Mouse (Mus musculus) large intestine, adult 2 months (tissue): ENCODE measurements around the gene Fggy. TPM values are rescaled to one million over a fixed set of nuclear protein-coding genes. Genes with fewer than 3 reads are reported as not detected.

Source experiments
- DNase-seq: peaks from one replicate; pipeline ENCODE4 v3.0.0-alpha.2; 2012; ENCODE audit warnings: low read depth, low spot score
- WGBS: fragments of 180-500 bp; shearing (Covaris S2); methylation state at CpG from one replicate; pipeline ENCODE4 v1.1.7; 2018; 5-methylcytosine and 5-hydroxymethylcytosine counted together
- polyA plus RNA-seq: library from polyadenylated mRNA; depleted of rRNA; stranded (reverse); fragments of >200 nt; gene quantifications from 2 replicates; pipeline ENCODE4 v1.2.3, GENCODE M21; 2012

Gene Fggy
- polyA plus RNA-seq, 1 experiment = 2.9 TPM

DNA sequence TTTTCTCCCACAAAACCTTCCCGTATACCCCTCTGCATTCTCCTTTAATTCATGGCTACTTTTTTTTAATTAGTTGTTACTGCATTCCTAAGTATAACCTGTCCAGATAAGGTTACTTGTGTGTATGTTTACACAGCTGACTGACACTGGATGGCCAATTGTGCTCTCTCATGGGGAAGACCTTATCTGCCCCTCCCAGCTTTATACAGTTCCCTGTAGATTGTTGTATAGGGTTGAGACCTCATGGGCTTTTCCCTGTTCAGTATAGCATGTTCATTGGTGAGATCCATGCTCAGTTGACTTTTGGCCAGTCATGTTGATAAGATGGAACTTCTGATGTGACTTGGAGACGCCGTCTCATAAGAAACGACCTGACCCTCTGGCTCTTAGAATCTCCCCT, 363.1 kb downstream of the Fggy start:
- WGBS = 49% methylated on average over 4 of the region's 4 CpGs
- DNase-seq = no peak

GRCm38 (mm10) chr4:95924210-95925184, 367.2 kb downstream of the Fggy start:
- WGBS = 11% methylated on average over 7 of the region's 7 CpGs
- no peak for DNase-seq

- 95% methylated on average over 1 of the region's 1 CpGs for WGBS
- no peak for DNase-seq
These were observed 371.5 kb downstream of the Fggy start for GRCm38 (mm10) chr4:95928846-95929245.

GRCm38 (mm10) chr4:95929936-95930335, 372.6 kb downstream of the Fggy start:
- DNase-seq = no peak
- WGBS = 94% methylated on average over 1 of the region's 1 CpGs

GRCm38 (mm10) chr4:95931331-95931730, 374.0 kb downstream of the Fggy start:
- DNase-seq = no peak
- WGBS = 64% methylated on average over 2 of the region's 2 CpGs

DNA sequence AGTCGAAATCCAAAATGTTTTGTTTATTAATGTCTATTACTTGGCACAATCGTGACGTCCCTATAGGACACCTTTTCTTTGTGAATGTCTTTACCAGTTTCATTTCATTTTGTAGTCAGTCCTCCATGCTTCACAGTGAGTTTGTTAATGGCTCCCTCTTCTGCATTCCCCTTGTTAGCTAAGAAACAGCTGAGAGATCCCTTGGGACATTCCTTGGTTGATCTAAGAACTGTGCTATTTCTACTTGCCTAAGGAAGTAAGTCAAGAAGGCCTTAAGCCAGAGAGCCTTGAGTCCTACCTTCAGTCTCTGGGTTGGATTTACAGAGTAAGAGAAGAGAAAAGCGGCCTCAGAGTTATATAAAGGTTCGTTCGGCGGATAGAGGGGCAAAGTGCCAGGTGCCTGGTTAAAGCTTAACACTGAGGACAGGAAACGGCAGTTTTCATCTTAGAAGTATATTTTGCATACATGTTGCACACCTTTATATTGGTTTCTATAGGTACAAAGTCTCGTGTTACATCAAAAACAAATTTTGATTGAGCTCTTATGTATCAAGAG, 376.6 kb downstream of the Fggy start:
- WGBS = 32% methylated on average over 9 of the region's 9 CpGs
- DNase-seq = peak; percentile 70

- 34% methylated on average over 4 of the region's 4 CpGs for WGBS
- DNase-seq = peak; percentile 78
These were observed 377.2 kb downstream of the Fggy start for GRCm38 (mm10) chr4:95934384-95935035.

- 30% methylated on average over 3 of the region's 3 CpGs for WGBS
- no peak for DNase-seq
These were observed 381.4 kb downstream of the Fggy start for GRCm38 (mm10) chr4:95938701-95939100.

- no peak for DNase-seq
- WGBS = 73% methylated on average over 1 of the region's 1 CpGs
These were observed 390.6 kb downstream of the Fggy start for GRCm38 (mm10) chr4:95947896-95948295.

DNA sequence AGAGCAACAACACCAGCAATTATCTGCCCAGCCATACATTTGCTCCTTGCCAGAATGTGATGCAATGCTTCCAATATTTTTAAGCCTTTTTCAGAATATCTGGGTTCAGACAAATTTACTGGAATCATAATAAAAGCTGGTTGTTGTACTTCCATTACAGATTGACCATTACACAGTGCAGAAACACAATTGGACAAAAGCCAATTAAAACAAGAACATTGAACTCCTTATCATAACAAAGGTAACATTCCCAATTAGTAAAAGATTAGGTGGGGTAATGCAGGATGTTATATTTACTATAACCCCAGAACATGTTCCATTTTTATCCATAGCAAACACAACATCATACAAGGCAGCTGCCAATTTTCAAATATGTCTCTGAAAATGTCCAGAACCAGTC, 396.0 kb downstream of the Fggy start:
- no peak for DNase-seq

DNA sequence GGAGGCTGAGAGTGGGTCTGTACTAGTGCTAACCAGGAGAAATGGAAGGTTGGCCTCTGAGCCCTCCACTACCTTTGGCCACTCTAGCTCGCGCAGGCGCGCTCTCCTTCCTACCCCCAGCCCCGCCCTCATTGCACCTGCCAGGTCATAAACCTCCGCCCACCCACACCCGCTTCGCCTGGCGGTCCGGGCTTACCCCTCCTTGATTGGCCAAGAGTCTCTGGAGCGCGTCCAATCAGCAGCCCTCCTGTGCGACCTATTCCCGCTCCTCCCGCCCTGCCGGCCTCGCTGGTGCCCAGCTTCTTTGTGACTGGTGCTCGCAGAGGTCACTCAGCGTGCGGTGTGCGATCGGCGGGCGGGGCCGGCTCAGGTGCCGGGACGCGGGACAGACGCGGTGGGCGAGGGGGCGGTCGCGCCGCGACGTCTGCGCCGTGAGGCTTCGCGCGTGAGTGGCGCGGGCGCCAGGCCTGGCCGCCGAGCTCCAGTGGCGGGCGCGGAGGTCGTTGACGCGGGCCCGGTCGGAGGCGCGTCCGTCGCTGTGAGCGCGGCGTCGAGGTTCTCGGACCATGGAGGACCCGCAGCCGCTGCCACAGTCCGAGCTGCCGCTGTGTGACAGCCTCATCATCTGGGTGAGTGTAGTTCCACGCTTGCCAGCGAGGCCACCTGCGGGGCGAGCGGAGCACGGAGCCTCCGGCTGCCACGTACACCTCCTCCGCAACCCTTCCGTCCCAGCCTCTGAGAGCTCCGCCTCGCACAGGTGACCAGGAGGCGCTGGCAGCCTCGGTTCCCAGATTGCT, 409.8 kb downstream of the Fggy start, which contains the start of gene Hook1:
TSS of gene Hook1 (plus strand) at position 313 of the 797 bp plus-strand sequence.
- whole genome bisulfite sequencing = 1% methylated on average over 82 of the region's 82 CpGs
- peak; percentile 91 for DNase-seq
